Mouse (Mus musculus) megakaryocyte-erythroid progenitor cell, adult 5-6 weeks (primary cell): Measurements from ENCODE around the gene Ckap2l. TPM values are rescaled to one million over a fixed set of nuclear protein-coding genes. Genes with fewer than 3 reads are reported as not detected.

Source experiments
- total RNA-seq, 2 experiments: library from RNA; stranded (forward) in 1 of 2; stranded (reverse) in 1 of 2; fragments of 200-1000, 215-1000 nt in 1 of 2; fragments of >200 nt in 1 of 2; fragmentation: Nextera tagmentation in 1 of 2; gene quantifications; 2 replicates each; pipeline ENCODE4 v1.2.3; 2014 to 2017

The Ckap2l gene
- total RNA-seq, 2 experiments from 2014 or later = 54.2 to 64.8 TPM

Other genes with a start within 250 kb of the Ckap2l start
- gene Vinac1, start 249.0 kb downstream of the Ckap2l start, total RNA-seq (2014; fragmentation: Nextera tagmentation) = not detected in 2 replicates
- gene Vinac1, start 249.0 kb downstream of the Ckap2l start, total RNA-seq (2017) = not detected in 2 replicates
- gene Ttl, start 231.3 kb downstream of the Ckap2l start, total RNA-seq (2014; fragmentation: Nextera tagmentation) = 1.0 and 3.4 TPM in 2 replicates
- 3.8 and 5.8 TPM in 2 replicates for gene Ttl, start 231.3 kb downstream of the Ckap2l start, total RNA-seq (2017)
- 68.1 and 87.8 TPM in 2 replicates for gene Polr1b, start 196.2 kb downstream of the Ckap2l start, total RNA-seq (2014; fragmentation: Nextera tagmentation)
- gene Polr1b, start 196.2 kb downstream of the Ckap2l start, total RNA-seq (2017) = 49.4 and 79.1 TPM in 2 replicates
- gene Chchd5, start 167.5 kb downstream of the Ckap2l start, total RNA-seq (2014; fragmentation: Nextera tagmentation) = 16.5 and 17.3 TPM in 2 replicates
- gene Chchd5, start 167.5 kb downstream of the Ckap2l start, total RNA-seq (2017) = 6.8 and 10.7 TPM in 2 replicates
- 105 and 115 TPM in 2 replicates for gene Slc20a1, start 98.4 kb downstream of the Ckap2l start, total RNA-seq (2014; fragmentation: Nextera tagmentation)
- 180 and 206 TPM in 2 replicates for gene Slc20a1, start 98.4 kb downstream of the Ckap2l start, total RNA-seq (2017)
- gene Il1a, start 12.8 kb upstream of the Ckap2l start, total RNA-seq (2014; fragmentation: Nextera tagmentation) = not detected in 2 replicates
- not detected in 2 replicates for gene Il1a, start 12.8 kb upstream of the Ckap2l start, total RNA-seq (2017)
- gene Il1b, start 73.9 kb upstream of the Ckap2l start, total RNA-seq (2014; fragmentation: Nextera tagmentation) = not detected in 2 replicates
- gene Il1b, start 73.9 kb upstream of the Ckap2l start, total RNA-seq (2017) = 0.56 and 4.3 TPM in 2 replicates
- gene F830045P16Rik, start 239.4 kb upstream of the Ckap2l start, total RNA-seq (2014; fragmentation: Nextera tagmentation) = not detected in 2 replicates
- gene F830045P16Rik, start 239.4 kb upstream of the Ckap2l start, total RNA-seq (2017) = 0.52 and 0.65 TPM in 2 replicates